Mouse (Mus musculus) forebrain, embryonic 12.5 days (tissue): ENCODE data around the gene Itga8. TPM values are rescaled to one million over a fixed set of nuclear protein-coding genes. Genes with fewer than 3 reads are reported as not detected.

ENCODE experiments used
- ATAC-seq: fragments of 200-750 bp; cut with Nextera tagmentation; 2 replicates; pipeline ENCODE4 v1.8.0; 2017; ENCODE audit warnings: moderate TSS enrichment; ENCODE audit not compliant: low FRiP score
- H3K27ac ChIP-seq: fragments of 300-500 bp; sonication (generic); 2 replicates; pipeline ENCODE4 v1.5.1; 2016; ENCODE audit warnings: mild to moderate bottlenecking
- H3K27me3 ChIP-seq: fragments of 300-500 bp; sonication (generic); 2 replicates; pipeline ENCODE4 v1.6.1; 2016; ENCODE audit warnings: mild to moderate bottlenecking
- H3K36me3 ChIP-seq: fragments of 300-500 bp; sonication (generic); replicated peaks from 2 replicates; pipeline ENCODE4 v1.6.1; 2016; ENCODE audit warnings: mild to moderate bottlenecking
- H3K4me1 ChIP-seq: fragments of 300-500 bp; sonication (generic); 2 replicates; pipeline ENCODE4 v1.6.1; 2016
- H3K4me2 ChIP-seq: fragments of 300-500 bp; sonication (generic); 2 replicates; pipeline ENCODE4 v1.6.1; 2016; ENCODE audit warnings: mild to moderate bottlenecking, moderate library complexity
- H3K4me3 ChIP-seq: fragments of 300-500 bp; sonication (generic); replicated peaks from 2 replicates; pipeline ENCODE4 v1.5.1; 2016; ENCODE audit warnings: mild to moderate bottlenecking
- H3K9ac ChIP-seq: fragments of 300-500 bp; sonication (generic); 2 replicates; pipeline ENCODE4 v1.6.1; 2016; ENCODE audit warnings: mild to moderate bottlenecking
- H3K9me3 ChIP-seq: fragments of 300-500 bp; sonication (generic); 2 replicates; pipeline ENCODE4 v1.6.1; 2016
- WGBS: fragments of 180-500 bp; shearing (Covaris S2); methylation state at CpG from one replicate; pipeline ENCODE4 v1.1.7; 2016; 5-methylcytosine and 5-hydroxymethylcytosine counted together
- polyA plus RNA-seq: library from polyadenylated mRNA; unstranded; fragments of >200 nt; fragmentation: Nextera tagmentation; extraction: Ambion mirVana; gene quantifications from 2 replicates; pipeline ENCODE4 v1.2.1, GENCODE M21; 2016

The Itga8 gene
- polyA plus RNA-seq = 3.8 and 4.8 TPM in 2 replicates

GRCm38 (mm10) chr2:12301431-12302170 lies at the start of gene Itga8:
Gene Itga8, minus strand, starts transcription at chr2:12301922.
- Histone ChIP-seq H3K27ac (no peak within 1 kb of the TSS), H3K27me3 (peaks cover 12% of the 10 kb centered on the region), H3K9me3 (no peaks in the 10 kb centered on the region), H3K9ac (peak within 1 kb of the TSS; percentile 72), H3K4me2 (peak within 1 kb of the TSS; percentile 92), H3K36me3 (no peaks in the 10 kb centered on the region), H3K4me3 (peak within 1 kb of the TSS; percentile 67), H3K4me1 (peaks cover 6% of the 10 kb centered on the region)
- 1% methylated on average over 55 of the region's 56 CpGs for WGBS
- ATAC-seq = peak; percentile 97

- no peak overlapping the region for H3K27ac ChIP-seq
- H3K4me3 ChIP-seq = no peak overlapping the region
- H3K9me3 ChIP-seq = no peaks in the 10 kb centered on the region
- ATAC-seq = no peak
- H3K27me3 ChIP-seq = no peaks in the 10 kb centered on the region
- no peaks in the 10 kb centered on the region for H3K4me1 ChIP-seq
- H3K9ac ChIP-seq = no peak overlapping the region
- peaks cover 13% of the 10 kb centered on the region for H3K36me3 ChIP-seq
- H3K4me2 ChIP-seq = no peak overlapping the region
- WGBS = 90% methylated on average over 2 of the region's 2 CpGs
Measured at GRCm38 (mm10) chr2:12348914-12349313, 47.2 kb upstream of the Itga8 start.

DNA sequence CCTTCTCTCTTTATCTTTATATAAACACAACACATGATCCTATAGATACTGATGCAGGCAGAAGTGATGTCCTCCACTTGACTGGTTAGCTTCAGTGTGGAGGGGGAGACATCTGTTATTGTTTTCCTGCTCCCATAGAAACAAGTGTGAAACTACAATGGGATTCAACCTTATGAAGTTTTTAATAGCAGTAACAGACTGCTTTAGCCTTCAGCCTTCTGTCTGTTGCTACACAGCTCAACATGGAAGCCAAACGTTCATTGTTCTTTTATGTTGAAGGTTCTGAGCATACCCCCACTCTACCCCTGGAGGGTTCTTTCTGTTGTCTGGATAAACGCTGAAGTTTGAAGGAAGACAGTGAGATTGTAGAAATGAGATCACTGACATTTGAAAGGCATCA lies 30.2 kb upstream of the Itga8 start:
- H3K27ac ChIP-seq = no peak overlapping the region
- H3K36me3 ChIP-seq = no peaks in the 10 kb centered on the region
- H3K4me3 ChIP-seq = no peak overlapping the region
- 75% methylated on average over 2 of the region's 2 CpGs for WGBS
- H3K9me3 ChIP-seq = no peaks in the 10 kb centered on the region
- peaks cover 21% of the 10 kb centered on the region for H3K4me1 ChIP-seq
- no peak overlapping the region for H3K9ac ChIP-seq
- no peaks in the 10 kb centered on the region for H3K27me3 ChIP-seq
- no peak overlapping the region for H3K4me2 ChIP-seq
- ATAC-seq = no peak

DNA sequence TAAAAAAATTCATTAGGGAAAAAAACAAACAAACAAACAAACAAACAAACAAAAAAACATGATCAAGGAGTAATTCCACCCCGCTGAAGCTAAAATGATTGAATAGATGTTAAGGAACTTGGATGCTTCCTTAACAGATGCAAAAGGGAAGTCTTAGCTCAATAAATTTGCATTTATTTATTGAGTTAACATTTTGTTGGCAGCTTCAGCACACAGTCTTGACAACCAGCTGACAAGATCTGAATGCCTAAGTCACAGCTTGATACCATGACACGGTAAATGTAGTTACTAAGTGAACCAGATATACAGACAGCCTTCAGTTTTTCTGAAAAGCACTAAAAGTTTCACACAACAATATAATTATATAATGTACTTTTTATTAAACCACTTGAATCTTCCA lies 27.9 kb upstream of the Itga8 start:
- H3K4me3 ChIP-seq = no peak overlapping the region
- H3K27ac ChIP-seq = no peak overlapping the region
- WGBS = 55% methylated on average over 2 of the region's 2 CpGs
- H3K9ac ChIP-seq = no peak overlapping the region
- H3K4me2 ChIP-seq = no peak overlapping the region
- no peaks in the 10 kb centered on the region for H3K36me3 ChIP-seq
- no peaks in the 10 kb centered on the region for H3K27me3 ChIP-seq
- H3K4me1 ChIP-seq = peaks cover 22% of the 10 kb centered on the region
- no peaks in the 10 kb centered on the region for H3K9me3 ChIP-seq
- no peak for ATAC-seq

- Histone ChIP-seq H3K27ac (0 out of 2 replicates have a peak overlapping the region, but pooled peaks have one; percentile 69), H3K4me1 (peaks cover 22% of the 10 kb centered on the region), H3K4me2 (peak overlapping the region; percentile 53), H3K4me3 (no peak overlapping the region), H3K27me3 (no peaks in the 10 kb centered on the region), H3K9ac (no peak overlapping the region), H3K9me3 (no peaks in the 10 kb centered on the region), H3K36me3 (no peaks in the 10 kb centered on the region)
- 8% methylated on average over 5 of the region's 5 CpGs for WGBS
- 0 out of 2 replicates have a peak, but pooled peaks have one; percentile 0 for ATAC-seq
Measured at GRCm38 (mm10) chr2:12329068-12329407, 27.3 kb upstream of the Itga8 start.

DNA sequence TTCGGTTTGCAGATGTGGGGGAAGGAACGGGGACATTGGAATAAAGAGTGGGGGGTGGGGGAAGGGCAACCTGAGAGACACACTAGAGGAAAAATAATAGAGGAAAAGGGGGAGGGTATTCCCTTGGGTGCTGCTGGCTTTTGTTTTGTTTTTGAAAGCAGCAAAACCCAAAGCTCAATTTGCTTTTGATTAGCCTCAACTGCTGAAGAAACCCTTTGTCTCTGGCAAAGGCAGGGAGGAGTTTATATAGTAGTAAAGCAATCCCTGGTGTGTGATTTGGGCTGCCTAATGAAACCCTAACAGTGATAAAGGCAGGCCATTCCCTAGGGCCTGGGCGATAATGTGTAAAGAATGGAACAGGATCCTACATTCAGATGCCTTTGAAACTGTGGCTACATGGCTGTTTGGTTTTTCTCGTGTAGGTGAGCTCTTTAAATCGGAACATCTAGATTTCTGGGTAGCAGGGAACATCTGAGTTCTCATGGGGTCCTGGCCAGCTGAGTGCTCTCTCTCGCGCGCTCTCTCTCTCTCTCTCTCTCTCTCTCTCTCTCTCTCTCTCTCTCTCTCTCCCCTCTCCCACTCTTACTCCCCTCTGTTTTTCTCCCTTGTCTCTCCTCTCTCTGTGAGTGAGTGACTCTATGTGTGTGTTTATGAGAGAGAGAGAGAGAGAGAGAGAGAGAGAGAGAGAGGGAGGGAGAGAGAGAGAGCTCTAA lies 26.8 kb upstream of the Itga8 start:
- H3K9me3 ChIP-seq = no peaks in the 10 kb centered on the region
- H3K27ac ChIP-seq = peak overlapping the region; percentile 69
- H3K36me3 ChIP-seq = no peaks in the 10 kb centered on the region
- no peak overlapping the region for H3K9ac ChIP-seq
- peak overlapping the region; percentile 53 for H3K4me2 ChIP-seq
- WGBS = 10% methylated on average over 8 of the region's 8 CpGs
- no peaks in the 10 kb centered on the region for H3K27me3 ChIP-seq
- peaks cover 22% of the 10 kb centered on the region for H3K4me1 ChIP-seq
- ATAC-seq = peak; percentile 73; the same call in 1 of the 2 replicates
- no peak overlapping the region; the same call in 1 of the 2 replicates for H3K4me3 ChIP-seq

DNA sequence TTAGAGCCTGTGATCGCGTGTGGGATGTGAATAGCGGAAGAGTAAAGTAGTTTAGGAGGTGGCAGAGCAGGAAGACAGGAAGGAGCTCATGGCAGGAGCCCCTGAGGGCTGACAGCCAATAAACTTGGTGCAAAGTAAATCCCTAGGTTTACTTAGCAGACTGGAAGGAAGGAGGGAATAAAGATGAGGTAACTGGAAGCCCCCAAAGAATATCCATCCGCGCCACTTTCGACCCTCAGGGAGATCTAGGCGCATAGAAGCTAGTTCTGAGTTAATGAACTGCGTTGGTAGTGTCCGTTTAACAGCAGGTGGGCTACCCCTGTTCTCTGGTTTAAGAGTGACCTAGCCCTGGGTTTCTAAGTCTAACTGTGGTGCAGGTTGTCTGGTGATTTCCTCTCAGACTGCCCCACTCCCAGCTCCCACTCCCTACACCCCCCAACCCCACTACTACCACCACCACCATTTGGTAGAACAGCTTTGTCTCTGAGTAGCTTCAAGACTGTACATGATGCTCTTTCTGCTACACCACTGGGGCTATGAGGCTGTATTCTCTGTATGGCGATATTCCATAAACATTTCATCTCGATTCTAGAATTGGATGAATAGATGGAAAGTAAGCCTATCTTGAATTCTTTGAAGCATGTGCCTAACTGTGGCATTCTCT lies 26.1 kb upstream of the Itga8 start:
- H3K27ac ChIP-seq = peak overlapping the region; percentile 71
- no peaks in the 10 kb centered on the region for H3K27me3 ChIP-seq
- H3K4me1 ChIP-seq = peaks cover 22% of the 10 kb centered on the region
- WGBS = 21% methylated on average over 11 of the region's 11 CpGs
- no peaks in the 10 kb centered on the region for H3K9me3 ChIP-seq
- H3K9ac ChIP-seq = no peak overlapping the region
- ATAC-seq = peak; percentile 54
- peak overlapping the region; percentile 53 for H3K4me2 ChIP-seq
- H3K4me3 ChIP-seq = peak overlapping the region; percentile 31
- H3K36me3 ChIP-seq = no peaks in the 10 kb centered on the region

GRCm38 (mm10) chr2:12327216-12327615 lies 25.5 kb upstream of the Itga8 start:
- H3K27me3 ChIP-seq = no peaks in the 10 kb centered on the region
- H3K27ac ChIP-seq = no peak overlapping the region
- H3K36me3 ChIP-seq = no peaks in the 10 kb centered on the region
- H3K4me2 ChIP-seq = peak overlapping the region; percentile 53
- H3K4me1 ChIP-seq = peaks cover 22% of the 10 kb centered on the region
- 11% methylated on average over 10 of the region's 10 CpGs for WGBS
- peak; percentile 89 for ATAC-seq
- H3K9me3 ChIP-seq = no peaks in the 10 kb centered on the region
- peak overlapping the region; percentile 31 for H3K4me3 ChIP-seq
- no peak overlapping the region for H3K9ac ChIP-seq

GRCm38 (mm10) chr2:12325868-12326267 lies 24.1 kb upstream of the Itga8 start:
- Histone ChIP-seq H3K9me3 (no peaks in the 10 kb centered on the region), H3K9ac (no peak overlapping the region), H3K4me2 (no peak overlapping the region), H3K4me3 (no peak overlapping the region), H3K27me3 (no peaks in the 10 kb centered on the region), H3K36me3 (no peaks in the 10 kb centered on the region), H3K27ac (no peak overlapping the region), H3K4me1 (peaks cover 22% of the 10 kb centered on the region)
- WGBS = 88% methylated on average over 2 of the region's 2 CpGs
- no peak for ATAC-seq

GRCm38 (mm10) chr2:12325417-12325816 lies 23.7 kb upstream of the Itga8 start:
- Histone ChIP-seq H3K27ac (no peak overlapping the region), H3K4me3 (no peak overlapping the region), H3K27me3 (no peaks in the 10 kb centered on the region), H3K36me3 (no peaks in the 10 kb centered on the region), H3K9me3 (no peaks in the 10 kb centered on the region), H3K9ac (no peak overlapping the region), H3K4me1 (peaks cover 22% of the 10 kb centered on the region), H3K4me2 (no peak overlapping the region)
- 89% methylated on average over 6 of the region's 6 CpGs for WGBS
- no peak for ATAC-seq

DNA sequence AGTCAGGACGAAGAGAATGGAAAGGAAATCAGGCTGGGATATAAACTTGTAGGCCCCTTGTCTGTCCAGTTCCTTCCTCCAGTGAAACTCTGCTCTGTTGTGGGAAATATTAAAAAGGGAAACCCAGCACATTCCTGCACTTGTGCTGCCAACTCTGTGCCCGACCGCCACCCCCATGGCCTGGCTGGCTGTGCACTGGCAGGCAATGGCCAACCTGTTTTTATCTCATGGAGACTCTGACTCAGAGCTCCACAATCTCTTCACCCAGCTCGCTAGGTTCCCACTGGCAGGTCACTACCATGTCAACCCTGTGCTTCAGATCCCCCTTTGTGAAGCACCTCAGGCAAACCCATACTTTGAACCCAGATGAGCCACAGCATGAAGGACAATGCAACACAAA lies 19.2 kb upstream of the Itga8 start:
- H3K36me3 ChIP-seq = no peaks in the 10 kb centered on the region
- ATAC-seq = no peak
- WGBS = 84% methylated on average over 4 of the region's 4 CpGs
- H3K4me1 ChIP-seq = no peaks in the 10 kb centered on the region
- H3K9ac ChIP-seq = no peak overlapping the region
- no peak overlapping the region for H3K4me2 ChIP-seq
- no peaks in the 10 kb centered on the region for H3K27me3 ChIP-seq
- H3K4me3 ChIP-seq = no peak overlapping the region
- H3K9me3 ChIP-seq = no peaks in the 10 kb centered on the region
- H3K27ac ChIP-seq = no peak overlapping the region

DNA sequence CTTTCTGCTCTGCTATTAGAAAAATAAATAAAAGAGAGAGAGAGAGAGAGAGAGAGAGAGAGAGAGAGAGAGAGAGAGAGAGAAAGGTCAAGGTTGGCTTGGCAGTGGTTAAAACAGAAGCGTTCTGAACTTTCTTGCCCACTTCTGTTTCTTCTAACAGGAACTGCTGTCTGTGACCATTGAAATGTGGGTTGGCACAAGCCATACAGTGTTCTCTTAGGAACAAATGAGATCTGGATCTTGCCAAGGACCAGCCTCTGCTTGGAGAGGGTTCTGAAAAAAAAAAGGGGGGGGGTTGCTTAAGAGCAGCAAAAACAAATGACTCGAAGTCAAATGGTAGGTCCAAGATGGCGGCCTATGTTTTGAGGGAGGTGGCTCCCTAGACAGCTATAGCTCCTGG lies 17.0 kb upstream of the Itga8 start:
- Histone ChIP-seq H3K4me2 (no peak overlapping the region), H3K9ac (no peak overlapping the region), H3K4me3 (no peak overlapping the region), H3K9me3 (no peaks in the 10 kb centered on the region), H3K4me1 (no peaks in the 10 kb centered on the region), H3K36me3 (no peaks in the 10 kb centered on the region), H3K27ac (no peak overlapping the region), H3K27me3 (no peaks in the 10 kb centered on the region)
- no peak for ATAC-seq
- 89% methylated on average over 3 of the region's 3 CpGs for WGBS
